Mouse (Mus musculus) heart, postnatal 0 days (tissue): ENCODE data around the gene Fam198b.

Source experiments
- CTCF ChIP-seq: IDR thresholded peaks from 2 replicates; pipeline ENCODE4 v1.5.1; 2016; ENCODE audit warnings: antibody characterized with exemption, control low read depth, low read depth
- EP300 ChIP-seq: IDR thresholded peaks from 2 replicates; pipeline ENCODE4 v1.6.1; 2016; ENCODE audit warnings: antibody characterized with exemption, low read depth

GRCm38 (mm10) chr3:79906250-79907045 is 22.1 kb downstream of the Fam198b start:
- TF ChIP-seq EP300, result no peak
- no peak for TF ChIP-seq CTCF
